Mouse (Mus musculus) limb, embryonic 11.5 days (tissue): ENCODE measurements around the gene Cdkn2d. TPM values are rescaled to one million over a fixed set of nuclear protein-coding genes. Genes with fewer than 3 reads are reported as not detected.

ENCODE experiments used
- ATAC-seq: fragments of 200-750 bp; cut with Nextera tagmentation; 2 replicates; pipeline ENCODE4 v1.8.0; 2017; ENCODE audit warnings: low read depth; ENCODE audit not compliant: insufficient number of reproducible peaks, low FRiP score, low TSS enrichment
- DNase-seq: peaks from one replicate; pipeline ENCODE4 v3.0.0-alpha.2; 2015; ENCODE audit warnings: low spot score
- H3K27ac ChIP-seq: fragments of 300-500 bp; sonication (generic); replicated peaks from 2 replicates; pipeline ENCODE4 v1.5.1; 2014; ENCODE audit warnings: low read depth, mild to moderate bottlenecking, low read length
- H3K27me3 ChIP-seq: fragments of 300-500 bp; sonication (generic); 2 replicates; pipeline ENCODE4 v1.6.1; 2014; ENCODE audit warnings: mild to moderate bottlenecking, low read length, mixed read lengths; ENCODE audit not compliant: control insufficient read depth, insufficient read depth
- H3K36me3 ChIP-seq: fragments of 300-500 bp; sonication (generic); 2 replicates; pipeline ENCODE4 v1.6.1; 2014; ENCODE audit warnings: mild to moderate bottlenecking, low read length, moderate library complexity, mixed read lengths; ENCODE audit not compliant: control insufficient read depth, insufficient read depth
- H3K4me1 ChIP-seq: fragments of 300-500 bp; sonication (generic); 2 replicates; pipeline ENCODE4 v1.6.1; 2014; ENCODE audit warnings: low read length, mixed read lengths; ENCODE audit not compliant: control insufficient read depth, insufficient read depth
- H3K4me2 ChIP-seq: fragments of 300-500 bp; sonication (generic); 2 replicates; pipeline ENCODE4 v1.6.1; 2014; ENCODE audit warnings: low read depth, mild to moderate bottlenecking, moderate library complexity; ENCODE audit not compliant: severe bottlenecking
- H3K4me3 ChIP-seq: fragments of 300-500 bp; sonication (generic); 2 replicates; pipeline ENCODE4 v1.5.1; 2014; ENCODE audit warnings: low read depth, low read length
- H3K9ac ChIP-seq: fragments of 300-500 bp; sonication (generic); 2 replicates; pipeline ENCODE4 v1.6.1; 2014; ENCODE audit warnings: mild to moderate bottlenecking, low read length
- H3K9me3 ChIP-seq: fragments of 300-500 bp; sonication (generic); 2 replicates; pipeline ENCODE4 v1.6.1; 2016; ENCODE audit warnings: low read length; ENCODE audit not compliant: control insufficient read depth
- WGBS: fragments of 180-500 bp; shearing (Covaris S2); extraction: QIAGEN DNeasy Blood & Tissue Kit; methylation state at CpG from one replicate; pipeline ENCODE4 v1.1.7; 2014; 5-methylcytosine and 5-hydroxymethylcytosine counted together
- polyA plus RNA-seq: library from polyadenylated mRNA; unstranded; fragments of >200 nt; fragmentation: Nextera tagmentation; extraction: Ambion mirVana; gene quantifications from 2 replicates; pipeline ENCODE4 v1.2.1, GENCODE M21; 2014

Gene Cdkn2d
- polyA plus RNA-seq, 1 experiment from 2014 or later: 42.7 TPM

- H3K4me3 ChIP-seq: no peak overlapping the region
- 5% methylated on average over 11 of the region's 11 CpGs for WGBS
- no peak for ATAC-seq
These were observed 49.9 kb downstream of the Cdkn2d start for GRCm38 (mm10) chr9:21241343-21241742.

DNA sequence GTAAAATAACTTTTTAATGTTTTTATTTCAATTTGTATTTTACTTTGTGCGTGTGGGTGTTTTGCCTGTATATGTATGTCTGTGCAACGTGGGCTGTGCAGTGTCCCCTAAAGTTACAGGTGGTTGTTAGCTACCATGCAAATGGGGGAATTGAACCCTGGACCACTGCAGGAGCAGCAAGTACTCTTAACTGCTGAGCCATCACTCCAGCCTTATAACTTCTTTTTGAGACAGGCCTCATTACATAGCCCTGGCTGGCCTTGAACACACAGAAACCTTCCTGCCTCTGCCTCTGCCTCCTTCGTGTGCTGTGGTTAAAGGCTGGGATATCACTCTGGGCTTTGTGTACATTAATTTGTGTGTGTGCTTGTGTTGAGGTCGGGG, 51.8 kb downstream of the Cdkn2d start:
- Histone ChIP-seq H3K36me3 (no peaks in the 10 kb centered on the region), H3K4me1 (peaks cover 16% of the 10 kb centered on the region), H3K9me3 (no peaks in the 10 kb centered on the region), H3K27me3 (peaks cover 22% of the 10 kb centered on the region), H3K4me3 (peak overlapping the region; percentile 92), H3K9ac (peak overlapping the region; percentile 97; the same call in 1 of the 2 replicates), H3K4me2 (peak overlapping the region; percentile 75), H3K27ac (no peak overlapping the region)
- WGBS: 37% methylated on average over 4 of the region's 4 CpGs
- no peak for ATAC-seq
- no peak for DNase-seq

More at GRCm38 (mm10) chr9:21241343-21241742, 49.9 kb downstream of the Cdkn2d start:
- H3K36me3 ChIP-seq: no peaks in the 10 kb centered on the region
- H3K27me3 ChIP-seq: peaks cover 41% of the 10 kb centered on the region
- no peak overlapping the region for H3K9ac ChIP-seq
- H3K9me3 ChIP-seq: no peaks in the 10 kb centered on the region
- H3K4me1 ChIP-seq: peaks cover 20% of the 10 kb centered on the region
- H3K27ac ChIP-seq: no peak overlapping the region
- DNase-seq: peak; percentile 95
- H3K4me2 ChIP-seq: no peak overlapping the region

- peak within 1 kb of the TSS; percentile 84 for H3K27ac ChIP-seq
- peak within 1 kb of the TSS; percentile 75 for H3K4me2 ChIP-seq
- H3K27me3 ChIP-seq: peaks cover 17% of the 10 kb centered on the region
- under 1% methylated on average over 78 of the region's 90 CpGs for WGBS
- no peaks in the 10 kb centered on the region for H3K9me3 ChIP-seq
- H3K4me1 ChIP-seq: peaks cover 11% of the 10 kb centered on the region
- H3K4me3 ChIP-seq: peak within 1 kb of the TSS; percentile 92
- peak; percentile 58 for ATAC-seq
- H3K36me3 ChIP-seq: no peaks in the 10 kb centered on the region
- peak; percentile 89 for DNase-seq
- peak within 1 kb of the TSS; percentile 97 for H3K9ac ChIP-seq
These were observed 52.3 kb downstream of the Cdkn2d start, which contains the start of gene Keap1 for GRCm38 (mm10) chr9:21238733-21239464. Gene Keap1 (minus strand): TSS chr9:21239361.

Other genes starting within 250 kb of the Cdkn2d start
- 1.4 and 2.4 TPM in 2 replicates for gene Zglp1, start 224.3 kb downstream of the Cdkn2d start, polyA plus RNA-seq
- 0.27 and 0.52 TPM in 2 replicates for gene Gm49373, start 218.3 kb downstream of the Cdkn2d start, polyA plus RNA-seq
- 57.5 and 60.1 TPM in 2 replicates for gene Fdx1l, start 217.8 kb downstream of the Cdkn2d start, polyA plus RNA-seq
- 4.1 TPM in 2 replicates for gene Gm38431, start 199.4 kb downstream of the Cdkn2d start, polyA plus RNA-seq
- 99.1 and 104 TPM in 2 replicates for gene Raver1, start 199.4 kb downstream of the Cdkn2d start, polyA plus RNA-seq
- 8.1 and 9.7 TPM in 2 replicates for gene Tyk2, start 160.2 kb downstream of the Cdkn2d start, polyA plus RNA-seq
- gene Cdc37, start 141.4 kb downstream of the Cdkn2d start, polyA plus RNA-seq: 407 and 424 TPM in 2 replicates
- 3.3 and 5.3 TPM in 2 replicates for gene Pde4a, start 125.7 kb downstream of the Cdkn2d start, polyA plus RNA-seq
- gene Keap1, start 52.0 kb downstream of the Cdkn2d start, polyA plus RNA-seq: 31.1 and 35.2 TPM in 2 replicates
- 0.38 and 0.39 TPM in 2 replicates for gene S1pr5, start 43.0 kb downstream of the Cdkn2d start, polyA plus RNA-seq
- gene Atg4d, start 26.1 kb downstream of the Cdkn2d start, polyA plus RNA-seq: 29.5 and 31.9 TPM in 2 replicates
- 14.1 and 16.2 TPM in 2 replicates for gene Kri1, start 3.4 kb downstream of the Cdkn2d start, polyA plus RNA-seq
- 8.0 and 8.2 TPM in 2 replicates for gene Ap1m2, start 20.9 kb upstream of the Cdkn2d start, polyA plus RNA-seq
- gene Slc44a2, start 29.3 kb upstream of the Cdkn2d start, polyA plus RNA-seq: 79.9 and 84.5 TPM in 2 replicates
- gene Ilf3, start 76.5 kb upstream of the Cdkn2d start, polyA plus RNA-seq: 268 and 285 TPM in 2 replicates
- 48.3 and 50.3 TPM in 2 replicates for gene Qtrt1, start 120.4 kb upstream of the Cdkn2d start, polyA plus RNA-seq
- 66.4 and 67.0 TPM in 2 replicates for gene Dnm2, start 133.5 kb upstream of the Cdkn2d start, polyA plus RNA-seq
- gene Tmed1, start 218.8 kb upstream of the Cdkn2d start, polyA plus RNA-seq: 97.0 and 99.6 TPM in 2 replicates
- gene AB124611, start 234.8 kb upstream of the Cdkn2d start, polyA plus RNA-seq: 2.5 and 3.2 TPM in 2 replicates